Mouse (Mus musculus) c-Kit-positive CD71-negative TER-119-negative erythroid progenitor cells, embryonic 14.5 days (primary cell): Measurements from ENCODE around the gene Abr.

ENCODE experiments used
- DNase-seq: peaks from one replicate; pipeline ENCODE4 v3.0.0-alpha.2; 2013; ENCODE audit warnings: low read depth

The Abr gene

DNA sequence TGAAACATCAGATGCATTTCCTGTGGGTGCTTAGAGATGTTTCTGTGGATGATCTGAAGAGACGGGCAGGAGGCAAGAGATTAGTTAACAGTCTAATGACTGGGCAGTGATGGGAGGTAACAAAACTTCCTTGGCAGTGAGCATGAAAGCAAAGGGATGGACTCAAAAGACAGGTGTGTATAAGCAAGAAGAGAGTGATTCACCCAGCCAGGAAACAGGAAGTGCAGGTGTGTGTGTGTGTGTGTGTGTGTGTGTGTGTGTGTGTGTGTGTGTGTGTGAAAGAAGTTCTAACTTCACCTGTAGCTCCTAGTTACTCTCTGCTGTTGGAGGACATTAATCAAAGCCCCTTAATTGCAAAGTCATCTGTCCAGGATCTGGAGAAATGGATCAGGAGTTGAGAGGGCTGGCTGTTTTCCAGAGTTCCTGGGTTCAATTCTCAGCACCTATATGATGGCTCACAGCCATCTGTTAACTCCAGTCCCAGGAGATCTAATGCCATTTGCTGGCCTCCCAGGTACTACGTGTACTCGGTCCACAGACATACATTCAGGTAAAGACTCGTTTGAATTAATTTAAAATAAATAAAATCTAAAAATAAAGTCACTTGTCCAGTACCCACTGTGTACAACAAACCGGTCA is 216.4 kb downstream of the Abr start:
- DNase-seq = no peak

DNA sequence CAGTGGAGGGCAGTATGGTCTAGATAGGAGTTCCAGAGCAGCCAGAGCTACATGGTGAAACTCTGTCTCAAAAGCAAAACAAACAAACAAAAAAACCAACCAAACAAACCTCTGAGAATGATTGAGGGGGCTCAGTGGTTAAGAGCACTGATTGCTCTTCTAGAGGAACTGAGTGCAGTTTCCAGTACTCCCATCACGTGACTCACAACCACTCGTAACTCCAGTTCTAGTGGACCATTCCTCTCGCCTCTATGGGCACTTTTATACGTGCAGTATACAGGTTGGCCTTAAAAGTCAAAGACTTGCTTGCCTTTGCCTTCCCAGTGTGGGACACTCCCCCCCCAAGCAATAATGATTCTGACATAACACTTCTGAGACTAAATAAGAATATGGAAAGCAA is 217.0 kb downstream of the Abr start:
- DNase-seq = no peak

DNA sequence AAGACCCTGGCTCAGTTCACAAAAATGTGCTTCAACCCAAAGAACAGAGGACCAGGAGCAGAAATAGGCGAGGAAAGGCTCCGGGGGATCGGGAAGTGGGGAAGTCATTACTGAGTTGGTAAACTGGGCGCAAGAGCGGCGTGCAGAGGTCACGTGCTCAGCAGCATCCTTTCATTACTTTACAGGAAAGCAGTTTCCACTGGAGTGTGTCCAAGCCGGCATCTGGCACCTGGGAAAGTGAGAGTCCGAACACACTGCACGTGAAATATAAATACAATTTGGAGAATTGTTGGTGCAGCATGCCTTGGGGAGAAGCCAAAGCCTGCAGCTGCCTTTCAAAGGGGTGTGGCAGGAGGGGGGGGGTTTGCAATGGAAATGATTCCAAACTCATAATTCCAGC is 220.7 kb downstream of the Abr start:
- DNase-seq = no peak

DNA sequence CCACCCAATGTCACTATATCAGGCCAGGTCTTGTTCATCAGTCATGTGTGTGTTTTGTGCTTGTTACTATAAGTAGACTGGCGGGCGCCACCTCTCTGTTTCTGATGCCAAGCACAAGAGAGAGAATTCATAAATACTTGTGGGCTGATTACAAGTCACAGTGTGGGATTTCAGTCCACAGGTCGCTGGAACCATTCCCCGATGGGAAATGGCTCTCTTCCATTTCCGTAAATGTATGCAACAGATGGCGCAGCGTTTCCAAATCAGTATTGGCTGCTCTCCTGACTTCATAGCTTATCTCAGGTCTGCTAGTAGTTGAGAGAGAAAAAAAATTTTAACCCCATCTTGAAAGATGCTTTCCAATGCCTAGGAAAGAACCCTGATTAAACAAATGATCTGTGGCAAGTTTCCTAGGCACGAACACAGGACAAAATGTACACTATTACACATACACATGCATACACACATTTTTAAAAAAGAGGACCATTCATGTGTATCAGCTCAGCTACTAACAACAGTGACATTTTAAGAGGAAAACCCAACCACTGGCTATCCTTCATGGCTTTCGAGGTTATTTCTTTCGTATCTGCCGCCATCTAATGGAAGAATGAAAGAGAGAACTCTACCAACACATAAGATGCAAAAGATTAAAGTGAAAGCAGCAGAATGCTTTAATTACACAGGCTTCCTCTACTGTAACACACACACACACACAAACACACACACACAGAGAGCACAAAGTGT is 222.4 kb downstream of the Abr start:
- DNase-seq = no peak

DNA sequence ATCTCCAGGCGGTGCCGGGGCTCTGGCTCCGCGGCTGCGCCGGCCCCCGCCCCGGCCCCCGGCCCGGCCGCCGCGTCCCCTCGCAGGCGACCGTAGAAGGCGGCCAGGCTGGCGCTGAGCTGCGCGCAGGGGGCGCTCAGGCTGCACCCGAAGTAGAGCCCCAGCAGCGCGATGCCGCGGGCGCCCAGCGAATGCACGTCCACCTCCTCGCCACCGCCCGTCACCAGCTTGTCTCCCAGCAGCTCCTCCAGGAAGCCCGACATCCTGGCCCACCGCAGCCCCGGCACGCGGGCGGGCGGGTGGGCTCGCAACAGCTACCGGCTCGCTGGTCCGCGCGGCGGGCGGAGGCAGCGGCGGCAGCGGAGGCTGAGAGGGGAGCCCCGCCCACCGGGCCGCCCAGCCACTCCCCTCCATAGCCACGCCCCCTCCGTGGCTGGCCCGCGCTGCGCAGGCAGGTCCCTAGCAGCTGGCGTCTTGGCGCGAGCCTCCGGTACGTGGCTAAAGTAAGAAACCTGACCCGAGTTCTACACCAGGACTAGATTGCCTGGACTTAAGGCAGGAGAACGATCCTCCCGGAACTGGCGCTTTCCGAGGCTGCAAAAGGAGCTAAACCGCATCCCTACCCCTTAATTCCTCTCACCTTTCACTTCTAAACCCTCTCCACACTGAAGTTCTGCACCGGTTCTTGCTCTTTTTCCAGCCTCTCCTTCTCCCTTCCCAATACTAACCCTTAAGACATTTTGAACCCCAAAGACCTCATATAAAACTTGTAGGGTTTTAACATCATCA is 223.1 kb downstream of the Abr start, which contains the start of gene Nxn:
Gene Nxn, minus strand, starts transcription at position 343 of the 789 bp plus-strand sequence.
- DNase-seq = peak; percentile 71

DNA sequence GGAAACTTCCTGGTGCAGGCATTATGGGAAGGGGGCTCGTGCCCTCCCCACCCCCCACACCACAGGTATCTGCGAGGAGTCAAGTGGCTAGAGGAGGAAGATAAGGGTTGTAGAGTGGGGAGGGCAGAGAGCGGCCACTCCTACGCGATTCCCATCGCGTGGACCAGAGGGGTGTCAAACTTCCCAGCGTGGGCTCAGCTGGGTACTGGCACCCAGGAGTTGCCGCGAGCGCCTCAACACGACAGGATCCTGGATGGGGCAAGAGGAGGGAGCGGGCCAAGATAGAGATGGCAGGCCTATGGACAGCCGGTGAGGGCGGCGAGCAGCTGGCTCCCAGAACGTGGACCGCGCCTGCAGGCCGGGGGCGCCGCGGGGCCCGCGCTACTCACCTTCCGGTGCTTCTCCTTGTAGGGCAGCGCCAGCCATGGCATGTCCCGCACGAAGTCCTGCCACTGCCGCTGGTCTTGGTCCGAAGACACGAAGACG is 223.8 kb downstream of the Abr start:
- DNase-seq = no peak

DNA sequence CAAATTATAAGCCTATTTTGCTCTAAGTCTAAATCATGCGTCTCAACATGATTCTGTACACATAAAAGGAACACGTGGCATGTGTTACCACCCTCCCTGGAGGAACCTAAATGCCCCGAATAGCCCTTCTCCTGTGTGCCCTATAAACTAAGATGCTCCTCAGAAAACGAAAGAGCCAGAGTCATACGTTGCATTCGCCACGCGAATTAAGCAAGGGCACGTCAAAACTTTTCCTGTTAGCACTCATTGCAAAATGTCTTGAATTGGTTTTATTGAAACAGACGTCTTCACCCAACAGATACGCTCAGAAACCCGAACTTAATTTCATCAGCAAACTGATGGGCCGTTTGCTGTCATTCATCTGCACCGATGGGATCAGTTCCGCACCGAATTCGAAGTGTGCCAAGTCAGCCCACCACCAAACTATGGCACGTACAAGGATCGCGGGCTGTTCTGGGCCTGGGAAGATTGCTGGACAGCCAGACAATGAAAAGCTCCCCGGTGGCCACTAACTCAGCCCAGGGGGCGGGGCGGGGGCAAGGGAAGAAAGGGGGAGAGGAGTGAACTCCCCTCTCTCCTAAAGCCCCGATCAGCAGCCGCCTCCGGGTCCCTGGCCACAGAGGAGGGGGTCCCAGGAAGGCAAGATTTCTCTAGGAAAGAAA is 224.3 kb downstream of the Abr start:
- no peak for DNase-seq

DNA sequence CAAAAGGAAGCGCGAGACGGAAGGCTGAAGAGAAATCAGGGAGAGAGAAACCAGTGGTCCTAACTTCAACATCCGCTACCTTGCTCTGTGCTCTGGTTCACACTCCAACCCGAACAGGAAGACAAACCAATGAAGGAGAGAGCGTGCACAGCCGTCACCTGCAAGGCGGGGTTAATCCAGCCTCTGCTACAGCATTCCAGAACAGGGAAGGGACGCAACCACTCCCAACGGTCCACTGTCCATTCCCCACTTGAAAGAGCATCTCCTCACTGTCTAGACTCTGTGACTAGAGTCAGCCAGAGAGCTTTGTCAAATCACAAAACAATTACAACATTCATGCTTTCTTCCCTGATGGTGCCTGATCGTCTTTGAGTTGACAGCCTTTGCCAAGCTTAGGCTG is 229.1 kb downstream of the Abr start:
- DNase-seq = no peak

DNA sequence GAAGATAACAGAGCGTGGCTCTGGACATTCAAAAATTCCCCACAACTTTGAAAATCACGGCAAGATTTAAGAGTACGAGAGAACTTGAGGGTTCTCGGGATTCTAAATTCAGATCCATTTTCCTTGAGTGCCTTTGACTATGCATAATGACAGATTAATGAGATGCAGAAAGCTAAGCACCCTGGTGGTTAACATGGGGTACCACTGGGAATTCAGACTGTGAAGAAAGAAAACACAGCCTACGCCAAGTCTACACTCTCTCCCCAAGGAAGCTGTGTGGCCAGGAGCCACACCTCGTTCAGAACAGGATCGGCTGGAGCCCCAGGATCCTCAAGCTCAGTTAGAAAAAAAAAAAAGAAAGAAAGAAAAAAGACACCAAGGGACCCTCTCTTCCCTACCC is 229.6 kb downstream of the Abr start:
- no peak for DNase-seq

DNA sequence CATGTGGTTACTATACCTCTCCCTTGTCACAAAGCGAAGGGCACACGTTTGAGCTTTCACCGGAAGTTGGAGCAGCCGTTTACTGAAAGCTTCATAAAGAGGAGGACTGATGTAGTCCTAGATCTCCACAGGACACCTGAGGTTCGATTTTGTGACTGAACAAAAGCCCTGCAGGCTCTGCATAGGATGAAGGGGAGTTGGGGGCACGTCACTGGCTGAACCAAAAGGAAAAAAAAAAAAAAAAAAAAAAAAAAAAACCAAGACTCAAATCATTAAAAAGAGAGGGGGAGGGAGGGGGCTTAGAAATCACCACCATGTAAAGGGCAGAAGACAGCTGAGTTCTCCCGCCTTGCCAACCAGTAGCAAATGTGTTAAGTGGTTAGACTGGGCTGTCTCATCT is 233.4 kb downstream of the Abr start:
- no peak for DNase-seq

DNA sequence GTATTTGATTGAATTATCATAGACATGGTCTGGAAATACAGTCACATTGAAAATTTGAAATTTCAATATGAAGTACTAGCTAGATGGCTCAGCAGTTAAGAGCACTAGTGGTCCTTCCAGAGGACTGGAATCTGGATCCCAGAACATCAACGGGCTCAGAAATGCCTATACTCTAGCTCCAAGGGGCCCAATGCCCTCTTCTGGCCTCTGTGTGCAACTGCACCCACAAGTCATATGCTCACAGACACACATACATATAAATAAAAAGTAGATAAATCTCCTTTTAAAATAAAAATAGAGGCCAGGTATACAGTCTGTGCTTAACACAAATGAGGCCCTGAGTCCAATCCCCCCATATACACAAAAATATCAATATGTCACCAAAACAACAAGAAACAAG is 235.0 kb downstream of the Abr start:
- no peak for DNase-seq

DNA sequence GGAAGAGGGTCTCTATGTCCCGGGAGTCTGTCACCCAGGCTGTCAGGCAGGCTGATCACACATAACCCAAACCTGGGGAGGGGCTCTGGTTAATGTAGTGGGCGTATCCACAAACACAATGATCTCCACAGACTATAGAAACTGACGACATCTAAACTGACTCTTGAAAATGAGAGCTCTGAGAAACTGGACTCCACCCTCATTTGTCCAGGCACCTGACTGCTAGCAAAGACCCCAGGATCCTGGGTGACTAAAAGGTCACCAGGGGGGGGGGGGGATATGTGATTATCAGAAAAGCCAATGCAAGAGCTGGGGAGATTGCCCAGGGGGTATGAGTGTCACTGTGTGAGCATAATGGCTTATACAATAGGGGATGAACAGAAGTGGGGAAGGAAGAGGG is 236.4 kb downstream of the Abr start:
- no peak for DNase-seq

DNA sequence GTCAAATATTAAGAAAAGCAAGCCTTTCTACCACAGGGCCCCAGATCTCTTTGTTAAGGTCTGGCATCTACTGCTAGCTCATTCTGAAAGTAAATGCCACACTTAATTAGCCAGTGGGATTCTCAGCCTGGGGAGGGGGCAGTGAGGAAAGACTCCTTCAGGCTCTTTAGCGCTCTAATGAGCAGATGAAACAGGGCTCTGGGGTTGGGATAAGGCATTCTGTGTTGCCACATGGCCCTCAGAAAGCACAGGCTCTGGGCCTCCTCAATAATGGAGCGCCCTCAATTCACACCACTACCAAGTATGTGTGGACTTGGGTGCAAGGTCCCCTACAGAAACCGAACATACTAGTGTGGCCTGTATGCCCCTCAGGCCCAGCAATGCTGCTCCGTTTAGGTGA is 237.1 kb downstream of the Abr start:
- no peak for DNase-seq

DNA sequence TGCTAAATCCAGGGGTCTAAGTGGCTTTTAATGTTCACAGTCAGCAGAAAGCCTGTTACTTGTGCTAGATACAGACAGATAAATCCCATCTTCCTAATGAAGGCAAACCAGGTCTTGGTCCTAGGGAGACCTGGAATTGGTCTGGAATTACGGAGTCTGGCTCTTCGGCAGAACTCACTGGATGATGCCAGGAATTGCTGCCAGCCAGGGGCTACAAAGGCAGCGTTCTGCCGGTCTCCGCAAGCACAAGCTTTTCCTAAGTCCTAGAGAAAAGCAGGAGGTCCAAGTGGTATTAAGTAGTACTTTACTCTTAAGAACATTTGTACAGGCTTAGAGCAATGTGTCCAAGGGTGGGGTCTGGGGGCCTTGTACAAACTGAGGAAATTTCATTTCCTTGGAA is 237.8 kb downstream of the Abr start:
- DNase-seq = no peak

DNA sequence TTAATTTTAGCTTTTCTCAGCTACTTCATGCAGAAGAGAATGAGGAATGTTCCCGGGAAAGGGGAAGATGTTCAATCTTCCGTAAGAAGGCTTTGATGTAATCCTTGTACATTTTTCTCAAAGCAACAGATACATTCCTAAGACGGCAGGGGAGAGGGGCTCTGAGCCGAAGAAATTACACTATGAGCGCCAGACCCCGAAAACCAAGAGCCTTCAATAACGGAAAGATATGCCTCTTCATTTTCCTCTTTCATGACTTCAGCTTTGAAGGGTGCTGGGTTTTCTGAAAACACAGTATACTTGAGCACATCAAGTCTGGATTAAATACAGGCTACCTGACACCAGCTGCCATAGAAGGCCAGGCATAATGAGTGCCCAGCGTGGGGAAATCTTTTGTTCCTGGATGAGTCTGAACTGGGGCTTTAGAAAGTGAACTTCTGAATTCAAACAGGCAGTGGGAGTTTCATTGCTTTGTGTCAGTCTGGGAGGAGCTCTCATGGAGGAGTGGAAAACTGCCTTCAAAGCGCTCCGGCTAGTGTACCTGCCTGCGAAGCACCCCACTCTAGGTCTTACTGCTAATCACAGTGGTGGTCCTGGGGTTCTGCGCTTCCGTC is 239.3 kb downstream of the Abr start:
- DNase-seq = no peak

DNA sequence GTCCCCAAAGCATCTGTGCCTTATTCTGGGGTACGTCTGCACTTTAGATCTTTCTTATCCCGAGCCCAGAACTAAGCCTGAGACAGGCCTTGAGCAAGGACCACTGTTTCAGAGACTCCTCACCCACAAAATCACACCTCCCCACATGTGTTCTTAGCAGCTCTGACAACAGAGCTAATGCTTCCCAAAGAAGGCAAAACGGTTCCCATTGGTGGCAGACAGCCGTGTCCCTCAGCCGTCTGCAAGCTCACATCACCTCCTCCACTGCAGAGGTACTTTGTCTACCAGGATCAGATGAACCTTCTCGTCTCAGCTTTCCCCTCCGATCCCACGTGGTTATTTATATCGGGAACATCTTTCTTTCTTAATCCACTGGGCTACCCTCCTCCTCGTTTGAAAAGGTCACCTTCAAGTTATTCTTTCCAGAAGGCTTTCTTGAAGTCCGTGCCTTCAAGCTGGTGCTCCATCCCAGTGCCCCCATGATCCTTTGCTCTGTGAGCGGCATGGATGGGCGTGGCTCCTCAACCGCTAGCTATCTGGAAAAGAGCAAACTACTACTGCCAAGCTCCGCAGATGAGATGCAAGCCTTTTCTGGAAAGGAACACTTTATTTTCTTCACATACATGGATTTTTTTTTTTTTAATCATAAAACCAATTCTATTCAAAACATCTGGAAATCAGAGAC is 240.8 kb downstream of the Abr start:
- no peak for DNase-seq

DNA sequence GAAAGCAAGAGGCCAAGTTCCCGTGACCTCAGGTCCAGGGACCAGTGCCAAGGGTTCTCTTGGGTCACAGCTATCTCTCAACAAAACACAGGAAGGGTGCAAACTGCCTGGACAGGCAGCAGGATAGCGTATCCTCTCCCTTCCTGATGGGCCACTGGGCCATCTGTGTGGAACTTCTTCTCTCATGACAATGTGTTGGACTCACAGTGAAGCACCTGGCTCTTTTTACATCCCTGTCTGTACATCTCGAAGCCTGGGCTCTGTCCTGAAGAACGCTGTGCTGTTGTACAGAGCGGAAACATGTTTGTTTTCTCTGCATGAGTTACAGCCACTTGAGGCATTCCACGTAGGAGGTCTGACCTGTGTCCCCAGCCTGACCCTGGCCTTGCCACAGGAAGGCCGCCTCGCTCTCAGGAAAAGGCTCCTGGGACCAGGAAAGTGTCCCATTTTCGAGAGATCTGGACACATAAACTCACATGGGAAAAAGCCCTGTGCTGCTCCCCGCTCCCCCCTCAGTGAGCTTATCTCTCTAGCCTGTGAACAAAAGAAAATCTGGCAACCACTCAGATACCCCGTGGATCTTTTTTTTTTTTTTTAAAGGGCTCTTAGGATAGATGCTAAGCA is 242.1 kb downstream of the Abr start:
- no peak for DNase-seq

DNA sequence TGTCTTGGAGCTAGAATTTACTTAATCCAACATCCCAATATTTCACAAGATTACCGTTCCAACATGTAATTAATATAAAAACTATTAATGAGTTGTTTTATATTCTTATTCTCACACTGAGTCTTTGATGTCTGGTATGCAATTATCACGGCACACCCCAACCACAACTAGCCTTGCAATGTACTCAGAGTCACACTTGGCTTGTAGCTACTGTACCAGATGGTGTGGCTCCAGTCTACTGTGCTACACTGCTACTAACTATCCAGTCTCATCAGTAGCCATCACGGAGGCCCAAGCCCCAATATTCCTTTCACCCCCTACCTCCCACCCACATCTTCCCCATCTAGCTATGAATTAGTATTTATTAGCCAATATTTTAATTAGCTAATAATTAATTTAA is 245.7 kb downstream of the Abr start:
- no peak for DNase-seq

DNA sequence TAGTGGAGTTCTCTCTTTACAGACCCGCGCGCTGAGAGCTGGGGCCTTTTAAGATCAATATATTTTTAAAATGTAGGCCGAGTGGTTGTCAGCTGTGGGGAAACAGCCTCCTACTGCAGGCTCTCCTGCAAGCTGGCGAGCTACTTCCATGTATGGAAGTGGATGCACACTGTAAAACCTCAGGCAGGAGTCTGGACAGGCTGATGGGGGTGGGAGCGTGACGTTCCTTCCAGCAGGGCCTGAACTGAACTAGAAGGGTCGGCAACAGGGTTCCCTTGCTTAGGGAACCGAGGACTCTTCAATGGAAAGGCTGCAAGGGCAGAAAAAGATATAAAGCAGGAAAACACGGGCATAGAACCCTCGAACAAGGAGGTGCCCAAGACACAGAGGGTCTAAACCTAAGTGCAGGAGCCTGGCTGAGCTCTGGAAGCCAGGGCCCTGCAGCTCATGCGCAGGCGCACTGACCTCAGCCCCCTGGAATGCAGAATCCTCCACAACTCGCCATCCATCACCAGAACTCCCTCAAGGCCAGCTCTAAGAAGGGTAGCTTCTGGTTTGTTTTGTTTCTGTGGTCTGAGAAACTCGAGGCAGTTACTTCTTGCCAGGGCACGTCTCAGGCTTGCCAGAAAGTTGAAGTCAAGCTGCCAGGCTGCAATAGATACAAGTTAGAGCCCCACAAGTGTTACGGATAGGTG is 247.5 kb downstream of the Abr start:
- no peak for DNase-seq

DNA sequence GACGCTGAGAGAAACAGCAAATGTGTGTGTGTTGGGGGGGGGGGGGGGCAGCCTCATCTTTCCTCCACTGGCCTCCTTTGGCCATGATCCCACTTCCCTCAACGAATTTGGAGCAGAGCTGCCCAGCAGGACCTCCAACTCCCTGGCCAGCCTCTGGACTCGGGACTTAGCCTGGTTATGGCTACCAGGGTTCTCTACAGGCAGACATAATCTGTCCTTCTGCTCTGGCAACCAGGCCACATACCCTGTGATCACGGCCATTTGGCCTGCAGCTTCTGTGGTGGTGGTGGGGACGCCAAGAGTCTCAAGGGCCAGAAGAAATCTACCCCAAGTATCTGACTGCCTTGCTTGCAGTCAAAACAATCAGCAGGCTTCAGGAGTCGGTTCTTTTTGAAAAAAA is 249.6 kb downstream of the Abr start:
- no peak for DNase-seq
